Mouse (Mus musculus): ENCODE measurements around the gene Gm16430.
"Not testable (repeated sequence)": the region's sequence is repeated elsewhere in the genome, so short reads cannot be mapped to it uniquely, and the experiment has no call there.

Gene Gm16430

GRCm38 (mm10) chrX:54621911-54622310 lies at the start of gene Gm16430:
Gene Gm16430 (plus strand): TSS chrX:54622211.
- DNase-seq (ENCODE audit: low spot score in 2 of 2): not testable (repeated sequence)
